Mouse (Mus musculus): Measurements from ENCODE around the gene Agbl5. TPM values are rescaled to one million over a fixed set of nuclear protein-coding genes. Genes with fewer than 3 reads are reported as not detected.

Agbl5 gene
- polyA plus RNA-seq, 1 experiment: 22.6 TPM

DNA sequence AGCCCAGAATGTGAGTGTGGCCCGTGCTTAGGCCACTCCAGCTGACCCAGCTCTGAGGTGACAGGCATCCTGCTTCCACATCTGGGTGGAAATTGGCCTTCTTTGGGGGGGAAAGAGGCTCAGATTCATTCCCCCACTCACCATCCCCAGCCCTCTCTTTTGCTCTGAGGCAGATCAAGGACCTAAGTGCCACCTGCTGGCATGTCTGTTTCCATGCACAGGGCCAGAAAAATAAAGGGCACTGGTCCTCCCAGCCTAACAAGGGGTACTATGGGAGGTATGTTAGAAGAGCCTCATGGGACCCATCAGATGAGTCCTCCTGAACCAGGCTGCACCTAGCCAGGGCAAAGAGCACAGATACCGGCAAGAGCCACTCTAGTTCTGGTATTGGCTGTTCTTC lies 32.4 kb upstream of the Agbl5 start:
- no peak for DNase-seq
- no peak overlapping the region for H3K4me3 ChIP-seq (ENCODE audit: insufficient read depth, low read depth, low read length)
- 73% methylated on average over 2 of the region's 2 CpGs for WGBS
- H3K27ac ChIP-seq (ENCODE audit: insufficient read depth, low read depth, low read length): no peak overlapping the region
- no peaks in the 10 kb centered on the region for H3K36me3 ChIP-seq (ENCODE audit: control insufficient read depth, insufficient read depth, low read length)
- peak; percentile 46 for TF ChIP-seq CTCF (conservative IDR thresholded peaks at IDR 0.05; ENCODE audit: insufficient read depth, insufficient read length, low read depth, low read length)
- no peak for TF ChIP-seq POLR2A (IDR thresholded peaks at IDR 0.05; ENCODE audit: low read depth, low read length)
- no peaks in the 10 kb centered on the region for H3K27me3 ChIP-seq (replicated peaks; ENCODE audit: control insufficient read depth, insufficient read depth, low read length)
- peaks cover under 1% of the 10 kb centered on the region; the same call in 1 of the 2 replicates for H3K4me1 ChIP-seq (ENCODE audit: control insufficient read depth, insufficient read depth, low read length)

DNA sequence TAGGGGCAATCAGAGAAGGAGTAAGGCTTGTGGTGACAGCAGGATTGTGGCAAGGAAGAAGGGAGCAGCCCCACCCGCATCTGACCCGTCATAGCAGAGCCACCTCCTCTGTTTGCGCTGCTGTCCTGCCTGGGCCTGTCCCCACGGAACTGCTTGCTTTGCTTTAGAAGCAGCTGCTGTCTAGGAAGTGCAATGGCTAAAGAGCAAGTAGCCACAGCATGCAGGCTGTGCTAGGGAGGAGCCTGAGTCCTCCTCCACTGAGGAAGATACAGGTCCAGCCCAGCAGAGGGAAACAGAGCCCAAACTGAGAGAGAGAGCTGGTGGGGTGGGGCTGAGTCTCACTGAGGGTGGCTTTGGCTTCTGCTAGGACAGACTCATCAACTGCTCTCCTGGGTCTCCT lies 24.6 kb upstream of the Agbl5 start:
- Histone ChIP-seq H3K36me3 (ENCODE audit: control insufficient read depth, insufficient read depth, low read length) (no peaks in the 10 kb centered on the region), H3K27ac (ENCODE audit: insufficient read depth, low read depth, low read length) (no peak overlapping the region), H3K4me3 (ENCODE audit: insufficient read depth, low read depth, low read length) (no peak overlapping the region), H3K27me3 (replicated peaks; ENCODE audit: control insufficient read depth, insufficient read depth, low read length) (no peaks in the 10 kb centered on the region), H3K4me1 (ENCODE audit: control insufficient read depth, insufficient read depth, low read length) (no peaks in the 10 kb centered on the region)
- 66% methylated on average over 4 of the region's 4 CpGs for WGBS
- TF ChIP-seq POLR2A (IDR thresholded peaks at IDR 0.05; ENCODE audit: low read depth, low read length): no peak
- TF ChIP-seq CTCF (conservative IDR thresholded peaks at IDR 0.05; ENCODE audit: insufficient read depth, insufficient read length, low read depth, low read length): 0 out of 2 replicates have a peak, but pooled peaks have one; percentile 1
- DNase-seq: no peak

DNA sequence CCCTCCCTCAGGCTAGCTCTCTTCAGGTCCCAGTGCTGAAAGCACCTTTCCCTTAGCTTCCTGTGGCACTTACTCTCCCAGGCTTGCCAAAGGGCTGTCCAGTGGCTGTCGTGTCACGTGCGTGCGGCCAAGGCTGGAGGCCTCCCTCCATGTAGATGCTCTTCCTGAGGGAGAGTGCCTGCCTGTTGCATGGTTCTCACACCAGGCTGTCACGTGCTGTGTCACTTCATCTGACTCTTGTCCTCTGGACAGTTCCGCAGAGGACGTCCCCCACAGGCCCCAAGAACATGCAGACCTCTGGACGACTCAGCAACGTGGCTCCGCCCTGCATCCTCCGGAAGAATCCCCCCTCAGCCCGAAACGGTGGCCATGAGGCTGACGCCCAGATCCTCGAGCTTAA lies 24.2 kb upstream of the Agbl5 start:
- Histone ChIP-seq H3K27me3 (replicated peaks; ENCODE audit: control insufficient read depth, insufficient read depth, low read length) (no peaks in the 10 kb centered on the region), H3K4me3 (ENCODE audit: insufficient read depth, low read depth, low read length) (no peak overlapping the region), H3K36me3 (ENCODE audit: control insufficient read depth, insufficient read depth, low read length) (no peaks in the 10 kb centered on the region), H3K4me1 (ENCODE audit: control insufficient read depth, insufficient read depth, low read length) (no peaks in the 10 kb centered on the region), H3K27ac (ENCODE audit: insufficient read depth, low read depth, low read length) (no peak overlapping the region)
- no peak for DNase-seq
- 72% methylated on average over 15 of the region's 15 CpGs for WGBS
- TF ChIP-seq CTCF (conservative IDR thresholded peaks at IDR 0.05; ENCODE audit: insufficient read depth, insufficient read length, low read depth, low read length) (no peak), POLR2A (IDR thresholded peaks at IDR 0.05; ENCODE audit: low read depth, low read length) (no peak)

DNA sequence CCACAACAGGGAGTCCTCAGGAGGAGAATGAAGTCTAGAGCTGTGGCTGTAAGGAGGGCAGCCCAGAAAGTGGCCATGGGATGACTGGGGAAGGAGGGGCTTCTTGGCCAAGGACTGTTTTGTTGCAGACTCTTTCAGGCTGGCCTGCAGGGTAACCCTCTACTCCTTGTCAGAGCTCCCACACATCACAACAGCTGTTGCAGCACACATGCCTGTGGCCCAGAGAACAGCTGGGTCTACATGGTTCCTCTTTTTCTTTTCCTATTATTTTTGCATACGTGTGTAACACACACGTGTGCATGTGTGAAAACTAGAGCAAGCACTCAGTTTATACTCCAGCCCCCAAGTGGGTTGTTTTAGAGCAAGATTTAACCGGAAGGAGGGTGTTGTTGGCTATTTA lies 21.6 kb upstream of the Agbl5 start:
- no peak overlapping the region for H3K27ac ChIP-seq (ENCODE audit: insufficient read depth, low read depth, low read length)
- H3K4me1 ChIP-seq (ENCODE audit: control insufficient read depth, insufficient read depth, low read length): no peaks in the 10 kb centered on the region; the same call in 1 of the 2 replicates
- WGBS: 90% methylated on average over 3 of the region's 3 CpGs
- H3K4me3 ChIP-seq (ENCODE audit: insufficient read depth, low read depth, low read length): no peak overlapping the region
- no peaks in the 10 kb centered on the region for H3K27me3 ChIP-seq (replicated peaks; ENCODE audit: control insufficient read depth, insufficient read depth, low read length)
- DNase-seq: no peak
- TF ChIP-seq CTCF (conservative IDR thresholded peaks at IDR 0.05; ENCODE audit: insufficient read depth, insufficient read length, low read depth, low read length) (no peak), POLR2A (IDR thresholded peaks at IDR 0.05; ENCODE audit: low read depth, low read length) (no peak)
- H3K36me3 ChIP-seq (ENCODE audit: control insufficient read depth, insufficient read depth, low read length): no peaks in the 10 kb centered on the region

DNA sequence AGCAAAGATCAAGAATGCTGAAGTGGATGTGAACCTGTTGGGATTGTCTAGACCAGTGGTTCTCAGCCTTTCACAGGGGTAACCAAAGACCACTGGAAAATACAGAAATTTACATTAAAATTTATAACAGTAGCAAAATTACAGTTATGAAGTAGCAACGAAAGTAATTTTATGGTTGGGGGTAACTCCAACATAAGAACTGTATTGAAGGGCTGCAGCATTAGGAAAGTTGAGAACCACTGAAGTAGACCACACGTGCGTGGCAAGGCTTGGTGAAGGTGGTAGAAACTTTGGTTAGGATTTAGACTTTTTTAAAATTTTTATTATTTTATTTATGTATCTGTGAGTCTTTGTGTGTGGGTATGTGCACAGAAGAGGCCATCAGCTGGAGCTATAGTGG lies 20.8 kb upstream of the Agbl5 start, which contains the start of gene Tmem214:
Tmem214 (plus strand) TSS at position 301 of the 400 bp plus-strand sequence.
- Histone ChIP-seq H3K4me1 (ENCODE audit: control insufficient read depth, insufficient read depth, low read length) (no peaks in the 10 kb centered on the region; the same call in 1 of the 2 replicates), H3K4me3 (ENCODE audit: insufficient read depth, low read depth, low read length) (no peak within 1 kb of the TSS), H3K27me3 (replicated peaks; ENCODE audit: control insufficient read depth, insufficient read depth, low read length) (no peaks in the 10 kb centered on the region), H3K27ac (ENCODE audit: insufficient read depth, low read depth, low read length) (no peak within 1 kb of the TSS), H3K36me3 (ENCODE audit: control insufficient read depth, insufficient read depth, low read length) (no peaks in the 10 kb centered on the region)
- WGBS: 96% methylated on average over 3 of the region's 3 CpGs
- TF ChIP-seq CTCF (conservative IDR thresholded peaks at IDR 0.05; ENCODE audit: insufficient read depth, insufficient read length, low read depth, low read length) (no peak), POLR2A (IDR thresholded peaks at IDR 0.05; ENCODE audit: low read depth, low read length) (no peak)
- no peak for DNase-seq

DNA sequence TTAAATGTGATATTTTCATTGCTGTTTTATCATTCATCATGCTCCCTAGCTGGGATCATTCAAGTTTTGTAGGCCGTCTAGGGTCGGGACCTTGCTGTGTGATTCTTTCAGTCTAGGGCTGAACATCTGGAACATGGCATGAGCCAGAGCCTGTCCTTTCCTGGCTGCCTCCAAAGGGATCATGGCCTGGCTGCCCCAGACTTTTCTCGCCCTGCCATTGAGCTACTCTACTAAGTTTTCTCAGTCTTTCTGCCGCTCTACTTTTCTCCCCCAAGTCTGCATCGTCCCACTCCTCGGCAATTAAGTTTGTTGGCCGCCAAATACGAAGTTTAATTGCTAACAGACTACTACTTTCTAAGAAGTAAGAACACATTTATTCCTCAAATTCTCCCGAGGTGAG lies 19.5 kb upstream of the Agbl5 start:
- H3K36me3 ChIP-seq (ENCODE audit: control insufficient read depth, insufficient read depth, low read length): peaks cover 1% of the 10 kb centered on the region; the same call in 1 of the 2 replicates
- H3K4me1 ChIP-seq (ENCODE audit: control insufficient read depth, insufficient read depth, low read length): no peaks in the 10 kb centered on the region; the same call in 1 of the 2 replicates
- 0 out of 2 replicates have a peak overlapping the region, but pooled peaks have one; percentile 10 for H3K27ac ChIP-seq (ENCODE audit: insufficient read depth, low read depth, low read length)
- H3K27me3 ChIP-seq (replicated peaks; ENCODE audit: control insufficient read depth, insufficient read depth, low read length): no peaks in the 10 kb centered on the region
- TF ChIP-seq POLR2A (IDR thresholded peaks at IDR 0.05; ENCODE audit: low read depth, low read length) (no peak), CTCF (conservative IDR thresholded peaks at IDR 0.05; ENCODE audit: insufficient read depth, insufficient read length, low read depth, low read length) (no peak)
- WGBS: 12% methylated on average over 9 of the region's 9 CpGs
- peak overlapping the region; percentile 96 for H3K4me3 ChIP-seq (ENCODE audit: insufficient read depth, low read depth, low read length)
- peak; percentile 34 for DNase-seq

DNA sequence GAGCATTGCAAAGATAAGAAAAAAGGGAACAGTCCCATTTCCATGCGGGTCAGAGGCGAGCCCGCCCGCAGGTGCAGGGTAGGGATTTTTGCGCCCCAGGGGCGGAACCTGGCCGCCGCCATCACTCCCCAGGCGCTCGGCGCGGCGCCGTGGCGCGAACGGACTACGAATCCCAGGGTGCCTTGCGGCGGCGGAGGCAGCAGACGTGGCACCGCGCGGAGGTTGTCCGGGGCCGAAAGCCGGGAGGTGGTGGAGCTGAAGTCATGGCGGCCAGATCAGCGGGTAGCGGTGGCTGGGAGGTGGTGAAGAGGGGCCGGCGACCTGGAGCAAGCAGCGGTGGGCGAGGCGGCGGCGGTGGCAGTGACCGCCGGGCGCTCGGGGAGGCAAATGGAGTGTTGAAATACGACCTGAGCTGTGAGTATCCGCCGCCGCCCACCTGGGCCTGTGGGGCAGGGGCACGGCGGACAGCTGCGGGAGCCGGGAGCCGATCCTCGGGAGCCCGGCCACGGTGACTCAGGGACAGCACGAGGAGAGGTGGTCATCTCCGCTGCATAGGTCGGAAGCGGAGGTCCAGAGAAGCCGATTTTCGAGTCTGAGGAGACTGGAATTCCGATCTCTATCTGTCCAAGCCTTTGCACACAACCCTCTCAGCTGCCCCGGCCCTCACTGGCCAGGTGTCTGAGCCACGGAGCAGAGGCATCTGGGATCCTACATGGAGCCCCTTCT lies 18.9 kb upstream of the Agbl5 start:
- Histone ChIP-seq H3K4me3 (ENCODE audit: insufficient read depth, low read depth, low read length) (peak overlapping the region; percentile 96), H3K27ac (ENCODE audit: insufficient read depth, low read depth, low read length) (peak overlapping the region; percentile 40), H3K36me3 (ENCODE audit: control insufficient read depth, insufficient read depth, low read length) (peaks cover 3% of the 10 kb centered on the region), H3K4me1 (ENCODE audit: control insufficient read depth, insufficient read depth, low read length) (no peaks in the 10 kb centered on the region; the same call in 1 of the 2 replicates), H3K27me3 (replicated peaks; ENCODE audit: control insufficient read depth, insufficient read depth, low read length) (no peaks in the 10 kb centered on the region)
- TF ChIP-seq POLR2A (IDR thresholded peaks at IDR 0.05; ENCODE audit: low read depth, low read length) (peak; percentile 55), CTCF (conservative IDR thresholded peaks at IDR 0.05; ENCODE audit: insufficient read depth, insufficient read length, low read depth, low read length) (no peak)
- WGBS: under 1% methylated on average over 63 of the region's 63 CpGs
- peak; percentile 95 for DNase-seq
